In the genomic region with DNA sequence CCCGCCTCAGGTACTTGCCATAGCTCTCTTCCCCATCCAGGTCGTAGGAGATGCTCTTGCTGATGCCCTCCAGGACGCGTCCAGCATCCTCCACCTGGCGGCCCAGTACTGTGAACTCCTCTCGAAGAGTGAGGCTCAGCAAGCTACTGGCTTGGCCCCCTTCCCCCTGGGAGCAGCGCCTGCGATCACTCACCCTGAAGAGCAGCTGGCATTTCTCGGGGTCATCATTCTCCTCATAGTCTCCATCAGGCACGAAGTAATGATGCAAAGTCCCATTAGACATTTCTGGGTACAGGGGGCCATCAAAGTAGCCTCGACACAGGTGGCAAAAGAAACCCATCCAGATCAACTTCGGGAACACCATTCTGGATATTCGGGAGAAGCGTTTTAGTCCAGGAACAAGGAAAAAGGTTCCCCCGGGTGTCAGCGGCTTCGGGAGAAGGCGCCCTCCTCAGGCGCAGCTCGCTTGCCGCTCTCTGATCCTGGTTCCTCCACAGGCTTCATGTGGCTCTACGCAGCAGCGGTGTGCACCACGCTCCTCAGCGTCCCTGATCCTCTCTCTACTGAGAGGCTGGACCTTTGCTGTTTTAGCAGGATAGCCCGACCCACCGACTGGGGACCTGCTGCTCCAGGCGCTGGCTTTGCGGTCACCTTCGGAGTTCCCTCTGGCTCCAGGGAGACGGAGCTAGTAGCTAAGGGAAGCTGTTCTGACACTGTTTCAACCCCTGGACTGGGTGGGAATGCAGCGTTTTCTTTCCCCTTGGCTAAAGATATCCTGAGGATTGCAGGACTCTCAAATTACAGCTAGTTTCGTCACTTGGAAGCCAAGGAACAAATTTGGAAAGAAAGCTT, we compare ENCODE assay signal across 7 mouse cellular contexts. TPM values are rescaled to one million over a fixed set of nuclear protein-coding genes. Genes with fewer than 3 reads are reported as not detected.
DNase-seq lines count a peak whose midpoint lies in the region; ATAC-seq and TF ChIP-seq lines count a peak whose summit lies in the region.

Fibin (minus strand) TSS at position 752 of the 852 bp plus-strand sequence.

- H3K4me2 ChIP-seq in forebrain, postnatal 0 days (ENCODE audit: low read depth): peak within 1 kb of the TSS; percentile 80
- H3K4me2 ChIP-seq in liver, embryonic 16.5 days (ENCODE audit: low read depth, low read length): peak within 1 kb of the TSS; percentile 56

- no peaks in the 10 kb centered on the region for H3K36me3 ChIP-seq in forebrain, postnatal 0 days (ENCODE audit: insufficient read depth)
- H3K36me3 ChIP-seq in liver, embryonic 16.5 days (ENCODE audit: control insufficient read depth, insufficient read depth): no peaks in the 10 kb centered on the region

- TF ChIP-seq POLR2A in olfactory bulb, adult 2 months (IDR thresholded peaks at IDR 0.05; ENCODE audit: insufficient read depth, low read depth, low read length): no peak

- 4% methylated on average over 33 of the region's 33 CpGs for WGBS in forebrain, postnatal 0 days
- whole genome bisulfite sequencing in liver, embryonic 16.5 days (ENCODE audit: insufficient replicate concordance): 4% methylated on average over 33 of the region's 33 CpGs
- 2% methylated on average over 33 of the region's 33 CpGs for WGBS in olfactory bulb, adult 2 months

- H3K27ac ChIP-seq in forebrain, postnatal 0 days (ENCODE audit: low read depth, low read length): no peak within 1 kb of the TSS
- H3K27ac ChIP-seq in liver, embryonic 16.5 days (ENCODE audit: low read length): no peak within 1 kb of the TSS
- H3K27ac ChIP-seq in olfactory bulb, adult 2 months (ENCODE audit: insufficient read depth, low read depth, low read length): no peak within 1 kb of the TSS

- peak within 1 kb of the TSS; percentile 52 for H3K9ac ChIP-seq in forebrain, postnatal 0 days
- no peak within 1 kb of the TSS for H3K9ac ChIP-seq in liver, embryonic 16.5 days (ENCODE audit: low read depth, low read length)

- TF ChIP-seq CTCF in forebrain, postnatal 0 days (IDR thresholded peaks at IDR 0.05; ENCODE audit: low read depth): peak; percentile 52
- no peak for TF ChIP-seq CTCF in olfactory bulb, adult 2 months (IDR thresholded peaks at IDR 0.05; ENCODE audit: insufficient read depth, low read depth, low read length)

- intact Hi-C loops in heart, postnatal 25 days (cut with DNase I): no loop called here

- no peaks in the 10 kb centered on the region for H3K9me3 ChIP-seq in forebrain, postnatal 0 days (ENCODE audit: low read length)
- no peaks in the 10 kb centered on the region for H3K9me3 ChIP-seq in liver, embryonic 16.5 days (replicated peaks; ENCODE audit: control insufficient read depth, low read length)

- peak; percentile 85 for ATAC-seq in forebrain, postnatal 0 days
- peak; percentile 53; the same call in 1 of the 2 replicates for ATAC-seq in liver, embryonic 16.5 days (ENCODE audit: low read depth)
- no peak for ATAC-seq in erythroid progenitor cell, adult 5-6 weeks (replicated peaks; ENCODE audit: low FRiP score, poor library complexity, severe bottlenecking)

- 0 out of 2 replicates have a peak, but pooled peaks cover 4% of the 10 kb centered on the region for H3K4me1 ChIP-seq in forebrain, postnatal 0 days (ENCODE audit: insufficient read depth)
- H3K4me1 ChIP-seq in liver, embryonic 16.5 days (ENCODE audit: control insufficient read depth, low read depth, low read length): no peaks in the 10 kb centered on the region
- H3K4me1 ChIP-seq in olfactory bulb, adult 2 months (ENCODE audit: control insufficient read depth, insufficient read depth, low read length): peaks cover 10% of the 10 kb centered on the region

- DNase-seq in cerebellum, adult 9-11 months: peak; percentile 4
- DNase-seq in forebrain, postnatal 0 days: peak; percentile 58
- DNase-seq in heart, postnatal 25 days (ENCODE audit: low spot score): peak; percentile 53
- peak; percentile 19 to 56 for DNase-seq in layer of hippocampus, adult 18-20 months (ENCODE audit: low spot score in 2 of 2)

- peak within 1 kb of the TSS; percentile 47 for H3K4me3 ChIP-seq in forebrain, postnatal 0 days (ENCODE audit: low read depth, low read length)
- peak within 1 kb of the TSS; percentile 40 for H3K4me3 ChIP-seq in liver, embryonic 16.5 days (ENCODE audit: low read depth, low read length)
- peak within 1 kb of the TSS; percentile 65 for H3K4me3 ChIP-seq in olfactory bulb, adult 2 months (ENCODE audit: insufficient read depth, low read depth, low read length)

- peaks cover 4% of the 10 kb centered on the region; the same call in 1 of the 2 replicates for H3K27me3 ChIP-seq in forebrain, postnatal 0 days (ENCODE audit: insufficient read depth, low read length)
- peaks cover 4% of the 10 kb centered on the region for H3K27me3 ChIP-seq in liver, embryonic 16.5 days (ENCODE audit: control insufficient read depth, insufficient read depth, low read depth, low read length)

RNA-seq across cellular contexts. Expression of gene Fibin, which starts in this region (rescaled TPM):
- total RNA-seq in forebrain, postnatal 0 days (2014; rRNA removed): 7.1 and 8.9 TPM in 2 replicates
- polyA plus RNA-seq in forebrain, postnatal 0 days (2015; fragmentation: Nextera tagmentation; extraction: Ambion mirVana): 3.6 and 4.0 TPM in 2 replicates
- 1 to 10 TPM; 5.4 to 9.9 TPM for total RNA-seq in heart, postnatal 25 days (2021)
- total RNA-seq in layer of hippocampus, adult 18-20 months (2021): 1 to 10 TPM; 2.6 to 2.9 TPM
- 0.95 and 1.4 TPM in 2 replicates for polyA plus RNA-seq in liver, embryonic 16.5 days (2015; fragmentation: Nextera tagmentation; extraction: Ambion mirVana)
- polyA plus RNA-seq in olfactory bulb, adult 2 months (2012; ENCODE audit: insufficient read depth, insufficient read length, low replicate concordance, missing spikeins): not detected in 2 replicates
- not detected in 2 replicates for total RNA-seq in erythroid progenitor cell, adult 5-6 weeks (2015; ENCODE audit: low replicate concordance)
- not detected in 2 replicates for total RNA-seq in erythroid progenitor cell, adult 5-6 weeks (2017; ENCODE audit: low replicate concordance)

Comparison
In these comparisons a context has a peak if more than half of its experiments do, and no peak if none do; other contexts are left out.
1. DNase-seq: peak in every context shown above with its lines; median percentile 58 in forebrain, postnatal 0 days; 53 in heart, postnatal 25 days; 38 in layer of hippocampus, adult 18-20 months; 4 in cerebellum, adult 9-11 months.